Mouse (Mus musculus) lung, embryonic 14.5 days (tissue): ENCODE measurements around the gene Pias4. TPM values are rescaled to one million over a fixed set of nuclear protein-coding genes. Genes with fewer than 3 reads are reported as not detected.

Source experiments
- ATAC-seq: fragments of 200-750 bp; cut with Nextera tagmentation; 2 replicates; pipeline ENCODE4 v1.8.0; 2017; ENCODE audit warnings: mild to moderate bottlenecking, moderate TSS enrichment, moderate library complexity; ENCODE audit not compliant: insufficient read depth
- DNase-seq: peaks from one replicate; pipeline ENCODE4 v3.0.0-alpha.2; 2015
- H3K27ac ChIP-seq: fragments of 300-500 bp; sonication (generic); 2 replicates; pipeline ENCODE4 v1.5.1; 2014; ENCODE audit warnings: low read depth, mild to moderate bottlenecking, moderate library complexity
- H3K27me3 ChIP-seq: fragments of 300-500 bp; sonication (generic); 2 replicates; pipeline ENCODE4 v1.6.1; 2014; ENCODE audit warnings: low read length, control low read depth; ENCODE audit not compliant: insufficient read depth
- H3K36me3 ChIP-seq: fragments of 300-500 bp; sonication (generic); 2 replicates; pipeline ENCODE4 v1.6.1; 2014; ENCODE audit warnings: control low read depth; ENCODE audit not compliant: insufficient read depth
- H3K4me1 ChIP-seq: fragments of 300-500 bp; sonication (generic); 2 replicates; pipeline ENCODE4 v1.6.1; 2014; ENCODE audit warnings: antibody characterized with exemption, control low read depth; ENCODE audit not compliant: insufficient read depth
- H3K4me2 ChIP-seq: fragments of 300-500 bp; sonication (generic); 2 replicates; pipeline ENCODE4 v1.6.1; 2014; ENCODE audit warnings: mild to moderate bottlenecking
- H3K4me3 ChIP-seq: fragments of 300-500 bp; sonication (generic); 2 replicates; pipeline ENCODE4 v1.5.1; 2014; ENCODE audit warnings: low read depth, low read length
- H3K9ac ChIP-seq: fragments of 300-500 bp; sonication (generic); 2 replicates; pipeline ENCODE4 v1.6.1; 2014
- H3K9me3 ChIP-seq: fragments of 300-500 bp; sonication (generic); 2 replicates; pipeline ENCODE4 v1.6.1; 2016; ENCODE audit warnings: low read depth, low read length, control low read depth
- CTCF ChIP-seq: IDR thresholded peaks from 2 replicates; pipeline ENCODE4 v1.5.1; 2016; ENCODE audit warnings: antibody characterized with exemption, low read depth
- WGBS: fragments of 180-500 bp; shearing (Covaris S2); extraction: QIAGEN DNeasy Blood & Tissue Kit; methylation state at CpG from one replicate; pipeline ENCODE4 v1.1.7; 2014; 5-methylcytosine and 5-hydroxymethylcytosine counted together
- polyA plus RNA-seq: library from polyadenylated mRNA; unstranded; fragments of >200 nt; fragmentation: Nextera tagmentation; extraction: Ambion mirVana; gene quantifications from 2 replicates; pipeline ENCODE4 v1.2.1, GENCODE M21; 2014

The Pias4 gene
- polyA plus RNA-seq, 1 experiment from 2014 or later = 47.9 TPM

- Histone ChIP-seq H3K4me2 (no peak overlapping the region), H3K36me3 (peaks cover 95% of the 10 kb centered on the region), H3K9ac (no peak overlapping the region), H3K4me1 (no peaks in the 10 kb centered on the region), H3K9me3 (no peaks in the 10 kb centered on the region), H3K4me3 (no peak overlapping the region), H3K27ac (no peak overlapping the region), H3K27me3 (no peaks in the 10 kb centered on the region)
- no peak for ATAC-seq
- WGBS = 63% methylated on average over 12 of the region's 12 CpGs
- TF ChIP-seq CTCF = no peak
- no peak for DNase-seq
Measured at GRCm38 (mm10) chr10:81152609-81153008, 15.1 kb downstream of the Pias4 start.

- Histone ChIP-seq H3K27me3 (no peaks in the 10 kb centered on the region), H3K4me2 (no peak overlapping the region), H3K36me3 (peaks cover 95% of the 10 kb centered on the region), H3K4me3 (no peak overlapping the region), H3K9ac (no peak overlapping the region), H3K9me3 (no peaks in the 10 kb centered on the region), H3K4me1 (no peaks in the 10 kb centered on the region), H3K27ac (no peak overlapping the region)
- TF ChIP-seq CTCF = no peak
- DNase-seq = no peak
- no peak for ATAC-seq
- WGBS = 72% methylated on average over 6 of the region's 6 CpGs
Measured at GRCm38 (mm10) chr10:81151261-81151660, 16.5 kb downstream of the Pias4 start.

- Histone ChIP-seq H3K4me1 (no peaks in the 10 kb centered on the region), H3K4me2 (no peak overlapping the region), H3K9me3 (no peaks in the 10 kb centered on the region), H3K4me3 (no peak overlapping the region), H3K36me3 (peaks cover 82% of the 10 kb centered on the region), H3K27me3 (no peaks in the 10 kb centered on the region), H3K9ac (no peak overlapping the region), H3K27ac (no peak overlapping the region)
- ATAC-seq (no peak), DNase-seq (no peak)
- WGBS = 85% methylated on average over 4 of the region's 4 CpGs
- TF ChIP-seq CTCF = no peak
Measured at GRCm38 (mm10) chr10:81146296-81146695, 21.4 kb downstream of the Pias4 start.

GRCm38 (mm10) chr10:81145778-81146177 is 21.9 kb downstream of the Pias4 start:
- no peak for ATAC-seq
- Histone ChIP-seq H3K4me2 (no peak overlapping the region), H3K4me1 (peaks cover 3% of the 10 kb centered on the region), H3K9me3 (no peaks in the 10 kb centered on the region), H3K4me3 (no peak overlapping the region), H3K27ac (no peak overlapping the region), H3K9ac (no peak overlapping the region), H3K27me3 (no peaks in the 10 kb centered on the region), H3K36me3 (peaks cover 80% of the 10 kb centered on the region)
- no peak for DNase-seq
- no peak for TF ChIP-seq CTCF
- 86% methylated on average over 7 of the region's 7 CpGs for WGBS

- whole genome bisulfite sequencing = 89% methylated on average over 6 of the region's 6 CpGs
- DNase-seq = no peak
- TF ChIP-seq CTCF = no peak
- Histone ChIP-seq H3K4me2 (no peak overlapping the region), H3K27me3 (no peaks in the 10 kb centered on the region), H3K9me3 (no peaks in the 10 kb centered on the region), H3K36me3 (peaks cover 79% of the 10 kb centered on the region), H3K27ac (no peak overlapping the region), H3K4me1 (peaks cover 8% of the 10 kb centered on the region), H3K4me3 (no peak overlapping the region), H3K9ac (no peak overlapping the region)
- no peak for ATAC-seq
Measured at GRCm38 (mm10) chr10:81145307-81145706, 22.4 kb downstream of the Pias4 start.

GRCm38 (mm10) chr10:81144667-81145066 is 23.1 kb downstream of the Pias4 start:
- H3K9ac ChIP-seq = no peak overlapping the region
- H3K9me3 ChIP-seq = no peaks in the 10 kb centered on the region
- no peak overlapping the region for H3K27ac ChIP-seq
- no peak for TF ChIP-seq CTCF
- ATAC-seq = no peak
- no peak overlapping the region for H3K4me3 ChIP-seq
- peaks cover 14% of the 10 kb centered on the region for H3K4me1 ChIP-seq
- no peak overlapping the region for H3K4me2 ChIP-seq
- WGBS = 92% methylated on average over 27 of the region's 27 CpGs
- peaks cover 73% of the 10 kb centered on the region for H3K36me3 ChIP-seq
- H3K27me3 ChIP-seq = no peaks in the 10 kb centered on the region
- no peak for DNase-seq

GRCm38 (mm10) chr10:81143845-81144437 is 23.8 kb downstream of the Pias4 start:
- no peak overlapping the region for H3K4me3 ChIP-seq
- WGBS = 92% methylated on average over 52 of the region's 52 CpGs

More at GRCm38 (mm10) chr10:81143845-81144437, 23.8 kb downstream of the Pias4 start:
- Histone ChIP-seq H3K9me3 (no peaks in the 10 kb centered on the region), H3K4me1 (peaks cover 21% of the 10 kb centered on the region), H3K9ac (no peak overlapping the region), H3K27ac (no peak overlapping the region), H3K36me3 (peaks cover 65% of the 10 kb centered on the region), H3K4me2 (no peak overlapping the region), H3K27me3 (no peaks in the 10 kb centered on the region)
- no peak for TF ChIP-seq CTCF
- DNase-seq (no peak), ATAC-seq (no peak)
